Mouse (Mus musculus): ENCODE results near the gene Asap3.

Gene Asap3

GRCm38 (mm10) chr4:136196201-136196600 is 10.0 kb upstream of the Asap3 start:
- TF ChIP-seq GATA4 (IDR thresholded peaks at IDR 0.05; ENCODE audit: insufficient replicate concordance, low read length): no peak

GRCm38 (mm10) chr4:136198846-136199245 is 7.3 kb upstream of the Asap3 start:
- no peak for TF ChIP-seq GATA4 (IDR thresholded peaks at IDR 0.05; ENCODE audit: insufficient replicate concordance, low read length)

- TF ChIP-seq GATA4 (IDR thresholded peaks at IDR 0.05; ENCODE audit: insufficient replicate concordance, low read length): no peak
Measured at GRCm38 (mm10) chr4:136199562-136200292, 6.4 kb upstream of the Asap3 start.

- no peak for TF ChIP-seq GATA4 (IDR thresholded peaks at IDR 0.05; ENCODE audit: insufficient replicate concordance, low read length)
Measured at GRCm38 (mm10) chr4:136202509-136202908, 3.7 kb upstream of the Asap3 start.

DNA sequence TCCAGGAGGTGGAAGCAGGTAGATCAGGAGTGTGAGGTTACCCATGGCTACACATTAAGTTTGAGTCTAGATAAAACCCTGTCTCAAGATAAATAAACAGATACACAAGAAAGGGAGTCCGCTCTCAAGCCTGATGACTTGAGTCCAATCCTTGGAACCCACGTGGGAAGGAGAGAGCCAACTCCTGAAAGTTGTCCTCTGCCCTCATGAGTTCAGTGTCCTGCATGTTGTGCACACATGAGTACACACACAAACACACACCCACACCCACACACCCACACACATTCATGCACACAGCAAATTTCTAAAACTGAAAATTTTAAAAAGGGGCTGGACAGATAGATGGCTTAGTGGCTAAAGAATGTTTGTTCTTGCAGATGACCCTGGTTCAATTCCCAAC is 1.4 kb upstream of the Asap3 start:
- no peak for TF ChIP-seq GATA4 (IDR thresholded peaks at IDR 0.05; ENCODE audit: insufficient replicate concordance, low read length)

DNA sequence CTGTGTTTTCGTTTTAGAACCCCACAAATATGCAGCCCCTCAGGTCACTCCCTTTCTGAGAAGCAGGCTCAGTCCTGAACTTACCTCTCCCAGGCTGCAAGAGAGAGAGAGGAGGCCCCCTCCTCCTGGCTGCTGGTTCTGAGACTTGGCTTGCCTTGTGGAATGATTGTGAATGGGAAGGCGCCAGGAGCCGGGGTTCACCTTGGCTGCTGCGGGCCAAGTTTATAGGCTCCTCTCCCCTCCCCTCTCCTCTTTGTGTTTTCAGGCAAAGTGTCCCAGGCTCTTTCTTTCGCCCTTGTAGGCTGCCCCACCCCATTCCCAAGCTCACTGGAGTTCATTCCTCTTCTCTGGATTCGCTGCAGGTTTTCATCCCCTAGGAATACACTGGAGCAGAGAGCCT is 778 bp downstream of the Asap3 start:
- TF ChIP-seq GATA4 (IDR thresholded peaks at IDR 0.05; ENCODE audit: insufficient replicate concordance, low read length): no peak

GRCm38 (mm10) chr4:136210931-136211330 is 4.8 kb downstream of the Asap3 start:
- no peak for TF ChIP-seq GATA4 (IDR thresholded peaks at IDR 0.05; ENCODE audit: insufficient replicate concordance, low read length)

GRCm38 (mm10) chr4:136213629-136214028 is 7.5 kb downstream of the Asap3 start:
- TF ChIP-seq GATA4 (IDR thresholded peaks at IDR 0.05; ENCODE audit: insufficient replicate concordance, low read length): no peak

GRCm38 (mm10) chr4:136214828-136215227 is 8.7 kb downstream of the Asap3 start:
- no peak for TF ChIP-seq GATA4 (IDR thresholded peaks at IDR 0.05; ENCODE audit: insufficient replicate concordance, low read length)

DNA sequence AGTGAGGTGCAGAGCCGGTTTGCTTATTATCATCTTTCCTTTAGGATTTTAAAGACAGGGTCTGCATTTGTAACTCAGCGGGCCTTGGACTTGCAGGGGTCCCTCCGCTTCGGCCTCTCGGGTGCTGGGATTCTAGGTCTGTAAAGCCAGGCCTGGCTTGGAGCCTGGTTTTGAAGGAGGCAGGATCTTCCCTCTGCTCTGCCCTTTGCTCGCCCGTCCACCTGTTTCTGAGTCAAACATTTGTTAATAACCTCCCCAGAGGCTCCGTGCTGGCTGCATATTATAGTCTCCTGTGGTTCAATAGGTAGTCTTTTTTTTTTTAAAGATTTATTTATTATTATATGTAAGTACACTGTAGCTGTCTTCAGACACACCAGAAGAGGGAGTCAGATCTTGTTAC is 9.4 kb downstream of the Asap3 start:
- TF ChIP-seq GATA4 (IDR thresholded peaks at IDR 0.05; ENCODE audit: insufficient replicate concordance, low read length): no peak

DNA sequence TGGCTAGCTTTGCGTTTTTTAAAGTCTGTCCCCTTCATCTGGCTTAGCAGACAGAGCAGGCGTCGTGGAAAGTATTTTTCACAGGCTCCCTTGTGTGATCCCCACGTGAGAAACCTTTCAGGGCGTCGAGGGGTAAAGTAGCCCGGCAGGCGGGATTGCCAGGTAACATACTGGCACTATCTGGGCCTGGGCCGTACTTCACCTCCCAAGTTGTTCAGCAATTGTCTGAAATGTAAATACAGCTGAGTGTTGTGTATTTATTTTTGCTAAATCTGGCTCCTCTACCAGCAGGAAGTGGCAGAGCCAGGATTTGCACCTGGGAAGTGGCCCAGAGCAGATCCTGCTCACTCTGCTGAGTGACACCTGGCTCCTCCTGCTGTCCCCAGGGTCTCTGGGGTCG is 10.9 kb downstream of the Asap3 start:
- TF ChIP-seq GATA4 (IDR thresholded peaks at IDR 0.05; ENCODE audit: insufficient replicate concordance, low read length): no peak

DNA sequence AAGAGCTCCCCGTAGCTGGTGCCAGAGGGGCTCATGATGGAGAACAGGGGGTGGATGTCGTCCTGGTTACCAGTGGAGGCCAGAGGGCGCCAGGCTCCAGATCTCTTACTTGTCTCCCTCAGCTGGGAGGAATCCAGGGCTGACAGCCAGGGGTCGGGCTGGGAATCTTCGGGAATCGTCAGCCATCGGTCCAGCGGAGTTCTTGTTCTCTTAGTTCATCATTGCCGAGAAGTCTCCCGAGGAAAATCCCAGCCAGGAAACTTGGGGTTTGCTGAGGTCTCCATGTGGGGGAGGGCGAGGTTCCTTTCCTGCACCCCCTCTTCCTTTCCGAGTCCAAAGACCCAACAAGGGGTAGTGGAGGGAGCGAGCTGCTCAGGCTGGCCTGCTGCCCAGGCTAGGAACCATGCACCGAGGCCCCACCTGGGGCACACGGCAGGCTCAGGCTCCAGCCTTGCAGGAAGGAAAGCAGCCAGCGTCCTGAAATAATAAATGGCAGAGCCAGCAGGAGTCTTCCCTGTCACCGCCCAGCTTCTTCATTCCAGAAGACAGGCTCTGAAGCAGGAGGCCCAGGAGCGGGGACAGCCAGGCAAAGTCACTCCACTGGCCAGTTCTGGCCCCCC is 12.5 kb downstream of the Asap3 start:
- TF ChIP-seq GATA4 (IDR thresholded peaks at IDR 0.05; ENCODE audit: insufficient replicate concordance, low read length): no peak

- TF ChIP-seq GATA4 (IDR thresholded peaks at IDR 0.05; ENCODE audit: insufficient replicate concordance, low read length): no peak
Measured at GRCm38 (mm10) chr4:136220133-136220775, 14.1 kb downstream of the Asap3 start.

- TF ChIP-seq GATA4 (IDR thresholded peaks at IDR 0.05; ENCODE audit: insufficient replicate concordance, low read length): no peak
Measured at GRCm38 (mm10) chr4:136223549-136224239, 17.5 kb downstream of the Asap3 start.

DNA sequence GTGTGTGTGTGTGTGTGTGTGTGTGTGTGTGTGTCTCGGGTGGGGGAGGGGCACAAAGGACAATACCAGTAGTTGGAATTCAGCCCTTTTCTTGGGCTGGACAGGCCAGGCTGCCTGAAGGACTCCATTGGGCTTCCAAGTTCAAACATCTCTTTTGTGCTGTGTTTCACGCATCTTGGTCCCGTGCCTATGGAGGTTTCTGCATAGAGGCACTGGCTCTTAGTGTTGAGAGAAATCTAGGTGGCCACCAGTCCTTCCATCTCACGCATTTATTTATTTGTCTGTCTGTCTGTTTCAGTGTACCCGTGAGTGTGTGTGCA is 18.0 kb downstream of the Asap3 start:
- TF ChIP-seq GATA4 (IDR thresholded peaks at IDR 0.05; ENCODE audit: insufficient replicate concordance, low read length): no peak
